Mouse (Mus musculus): ENCODE results near the gene Gm16440. TPM values are rescaled to one million over a fixed set of nuclear protein-coding genes. Genes with fewer than 3 reads are reported as not detected.
"Not testable (repeated sequence)": the region's sequence is repeated elsewhere in the genome, so short reads cannot be mapped to it uniquely, and the experiment has no call there.

Gene Gm16440
- polyA plus RNA-seq (2015; fragmentation: Nextera tagmentation; extraction: Ambion mirVana), result not detected in 2 replicates

- not testable (repeated sequence) for H3K36me3 ChIP-seq; H3K4me3 ChIP-seq; H3K9ac ChIP-seq; ATAC-seq (ENCODE audit: low FRiP score, low read depth); H3K4me1 ChIP-seq; H3K27ac ChIP-seq; H3K9me3 ChIP-seq; H3K4me2 ChIP-seq (replicated peaks); H3K27me3 ChIP-seq
- 83% methylated on average over 2 of the region's 4 CpGs for WGBS
These were observed at the start of gene Gm16440 for GRCm38 (mm10) chr14:6390219-6390618. Gene Gm16440 (minus strand): TSS chr14:6390319.

DNA sequence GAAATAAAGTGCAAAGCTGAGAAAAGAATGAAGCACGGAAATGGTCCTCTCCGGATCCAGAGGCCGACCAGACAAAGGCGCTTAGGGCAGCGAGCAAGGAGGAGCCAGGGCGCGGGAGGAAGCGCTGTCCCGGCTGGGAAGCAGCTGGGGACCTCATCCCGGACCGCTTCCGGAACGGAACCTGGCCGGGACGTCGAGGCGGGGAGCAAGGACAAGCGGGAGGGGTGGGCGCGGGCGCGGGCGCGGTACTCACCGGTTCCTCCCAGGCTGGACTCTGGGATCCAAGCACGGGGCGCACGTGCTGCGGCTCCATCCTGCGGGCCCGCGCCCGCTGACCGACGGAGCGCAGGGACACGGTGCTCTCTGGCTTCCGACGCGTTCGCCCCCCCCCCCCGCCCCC lies 36.6 kb upstream of the Gm16440 start:
- not testable (repeated sequence) for ATAC-seq (ENCODE audit: low FRiP score, low read depth); H3K36me3 ChIP-seq; H3K9me3 ChIP-seq; H3K4me1 ChIP-seq; H3K27me3 ChIP-seq; H3K27ac ChIP-seq; H3K9ac ChIP-seq
- peak overlapping the region; percentile 58 for H3K4me2 ChIP-seq (replicated peaks)
- WGBS, result 10% methylated on average over 18 of the region's 42 CpGs
- peak overlapping the region; percentile 28 for H3K4me3 ChIP-seq

- Histone ChIP-seq H3K4me3 (peak overlapping the region; percentile 28), H3K4me2 (replicated peaks) (peak overlapping the region; percentile 58)
- 26% methylated on average over 22 of the region's 22 CpGs for WGBS
- not testable (repeated sequence) for H3K9me3 ChIP-seq; H3K27ac ChIP-seq; H3K36me3 ChIP-seq; ATAC-seq (ENCODE audit: low FRiP score, low read depth); H3K27me3 ChIP-seq; H3K4me1 ChIP-seq; H3K9ac ChIP-seq
These were observed 36.2 kb upstream of the Gm16440 start for GRCm38 (mm10) chr14:6426353-6426752.

DNA sequence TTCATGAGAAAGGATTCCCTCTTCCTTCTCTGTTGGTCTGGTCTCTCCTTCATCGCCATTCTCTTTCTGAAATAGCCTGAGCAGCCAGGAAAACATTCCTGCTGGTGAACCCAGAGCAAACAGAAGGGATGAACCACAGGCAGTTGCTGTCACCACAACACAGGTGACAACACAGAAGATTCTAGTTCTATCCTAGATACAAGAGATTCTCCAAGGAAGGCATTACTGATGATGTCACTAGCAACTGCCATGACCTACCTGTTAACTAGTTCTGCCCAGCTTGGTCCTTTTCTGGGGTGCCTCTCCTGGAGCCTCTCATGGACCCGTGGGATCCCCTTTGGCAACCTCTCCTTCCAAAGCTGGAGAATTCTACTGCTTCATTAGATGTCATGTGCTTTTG lies 22.3 kb upstream of the Gm16440 start, which contains the start of gene Gm3591:
Gene Gm3591 (minus strand): TSS at position 101 of the 400 bp plus-strand sequence.
- H3K4me1 ChIP-seq; H3K4me2 ChIP-seq (replicated peaks); H3K27me3 ChIP-seq; H3K9ac ChIP-seq; ATAC-seq (ENCODE audit: low FRiP score, low read depth); H3K27ac ChIP-seq; H3K4me3 ChIP-seq; H3K9me3 ChIP-seq; H3K36me3 ChIP-seq: not testable (repeated sequence)
- WGBS, result no CpG with 5 or more reads among the region's 2 CpGs

DNA sequence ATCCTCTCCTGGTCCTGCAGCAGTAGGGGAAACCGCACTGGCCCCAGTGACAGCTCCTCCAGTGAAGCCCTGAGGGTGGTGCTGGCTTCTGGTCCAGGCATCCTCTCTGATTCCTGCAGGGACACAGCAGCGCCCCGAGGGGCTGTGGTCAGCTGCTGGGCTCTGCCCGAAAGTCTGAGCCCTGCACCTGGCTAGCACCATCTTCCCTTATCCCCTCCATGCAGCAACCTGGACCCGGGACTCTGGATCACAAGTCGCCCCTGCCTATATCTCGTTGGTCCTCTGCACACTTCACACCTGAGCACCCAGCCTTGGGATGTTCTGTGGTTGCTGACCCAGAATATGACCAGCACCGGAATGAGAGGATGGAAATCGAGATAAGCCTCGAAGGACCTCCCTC lies 46.5 kb downstream of the Gm16440 start, which contains the start of gene Gm3618:
Gene Gm3618 (minus strand): TSS at position 101 of the 400 bp plus-strand sequence.
- not testable (repeated sequence) for H3K4me3 ChIP-seq; H3K9ac ChIP-seq; H3K27me3 ChIP-seq; ATAC-seq (ENCODE audit: low FRiP score, low read depth); H3K9me3 ChIP-seq; H3K4me1 ChIP-seq; H3K27ac ChIP-seq; H3K36me3 ChIP-seq; H3K4me2 ChIP-seq (replicated peaks)
- no CpG with 5 or more reads among the region's 10 CpGs for WGBS

Other genes starting within 250 kb of the Gm16440 start
- gene Gm21560, start 171.0 kb downstream of the Gm16440 start, polyA plus RNA-seq (2015; fragmentation: Nextera tagmentation; extraction: Ambion mirVana), result not detected in 2 replicates
- gene Gm3411, start 103.1 kb downstream of the Gm16440 start, polyA plus RNA-seq (2015; fragmentation: Nextera tagmentation; extraction: Ambion mirVana), result 1.4 and 1.7 TPM in 2 replicates
- not detected in 2 replicates for gene Gm21103, start 85.5 kb downstream of the Gm16440 start, polyA plus RNA-seq (2015; fragmentation: Nextera tagmentation; extraction: Ambion mirVana)
- gene Gm3618, start 46.6 kb downstream of the Gm16440 start, polyA plus RNA-seq (2015; fragmentation: Nextera tagmentation; extraction: Ambion mirVana), result not detected in 2 replicates
- gene Gm3591, start 22.2 kb upstream of the Gm16440 start, polyA plus RNA-seq (2015; fragmentation: Nextera tagmentation; extraction: Ambion mirVana), result 0.60 and 0.95 TPM in 2 replicates
- gene Gm3594, start 54.3 kb upstream of the Gm16440 start, polyA plus RNA-seq (2015; fragmentation: Nextera tagmentation; extraction: Ambion mirVana), result not detected in 2 replicates
- not detected in 2 replicates for gene Gm8356, start 147.0 kb upstream of the Gm16440 start, polyA plus RNA-seq (2015; fragmentation: Nextera tagmentation; extraction: Ambion mirVana)
- 0.22 TPM in 1 of 2 replicates, not detected in the other for gene Gm3629, start 200.3 kb upstream of the Gm16440 start, polyA plus RNA-seq (2015; fragmentation: Nextera tagmentation; extraction: Ambion mirVana)
- not detected in 2 replicates for gene Gm3460, start 232.1 kb upstream of the Gm16440 start, polyA plus RNA-seq (2015; fragmentation: Nextera tagmentation; extraction: Ambion mirVana)